Mouse (Mus musculus) lung, postnatal 14 days (tissue): ENCODE data around the gene Il6ra.

Experiments
- DNase-seq: peaks from one replicate; pipeline ENCODE4 v3.0.0; 2021

The Il6ra gene

GRCm38 (mm10) chr3:89912543-89913391, at the start of gene Il6ra:
Gene Il6ra, minus strand, starts transcription at chr3:89913196.
- DNase-seq = peak; percentile 92

GRCm38 (mm10) chr3:89962059-89962750, 49.2 kb upstream of the Il6ra start:
- DNase-seq = peak; percentile 25

GRCm38 (mm10) chr3:89961436-89961835, 48.4 kb upstream of the Il6ra start:
- DNase-seq = no peak

GRCm38 (mm10) chr3:89960469-89960868, 47.5 kb upstream of the Il6ra start:
- peak; percentile 92 for DNase-seq

- no peak for DNase-seq
These were observed 46.4 kb upstream of the Il6ra start for GRCm38 (mm10) chr3:89959435-89959834.

- no peak for DNase-seq
These were observed 44.9 kb upstream of the Il6ra start for GRCm38 (mm10) chr3:89957880-89958279.

- DNase-seq = no peak
These were observed 43.4 kb upstream of the Il6ra start for GRCm38 (mm10) chr3:89956177-89956971.

- DNase-seq = peak; percentile 85
These were observed 40.4 kb upstream of the Il6ra start for GRCm38 (mm10) chr3:89953420-89953819.

- no peak for DNase-seq
These were observed 35.7 kb upstream of the Il6ra start for GRCm38 (mm10) chr3:89948655-89949054.

GRCm38 (mm10) chr3:89948021-89948420, 35.0 kb upstream of the Il6ra start:
- DNase-seq = no peak

- no peak for DNase-seq
These were observed 32.0 kb upstream of the Il6ra start for GRCm38 (mm10) chr3:89945026-89945425.

- DNase-seq = no peak
These were observed 29.9 kb upstream of the Il6ra start for GRCm38 (mm10) chr3:89942894-89943293.

- no peak for DNase-seq
These were observed 23.5 kb upstream of the Il6ra start for GRCm38 (mm10) chr3:89936495-89936894.

GRCm38 (mm10) chr3:89932925-89933324, 19.9 kb upstream of the Il6ra start:
- DNase-seq = no peak

GRCm38 (mm10) chr3:89928956-89929355, 16.0 kb upstream of the Il6ra start:
- DNase-seq = no peak

- DNase-seq = no peak
These were observed 13.4 kb upstream of the Il6ra start for GRCm38 (mm10) chr3:89926440-89926839.

GRCm38 (mm10) chr3:89920711-89921110, 7.7 kb upstream of the Il6ra start:
- no peak for DNase-seq

- no peak for DNase-seq
These were observed 4.4 kb upstream of the Il6ra start for GRCm38 (mm10) chr3:89917408-89917807.

GRCm38 (mm10) chr3:89916622-89917021, 3.6 kb upstream of the Il6ra start:
- no peak for DNase-seq

- DNase-seq = no peak
These were observed 1.7 kb upstream of the Il6ra start for GRCm38 (mm10) chr3:89914700-89915099.

- no peak for DNase-seq
These were observed 871 bp downstream of the Il6ra start for GRCm38 (mm10) chr3:89912108-89912542.

GRCm38 (mm10) chr3:89911207-89911606, 1.8 kb downstream of the Il6ra start:
- DNase-seq = peak; percentile 42
